Mouse (Mus musculus): ENCODE measurements around the gene Aqp2.
A peak's percentile ranks its signal among the peaks of the same experiment; 100 is the strongest.

Aqp2 gene

DNA sequence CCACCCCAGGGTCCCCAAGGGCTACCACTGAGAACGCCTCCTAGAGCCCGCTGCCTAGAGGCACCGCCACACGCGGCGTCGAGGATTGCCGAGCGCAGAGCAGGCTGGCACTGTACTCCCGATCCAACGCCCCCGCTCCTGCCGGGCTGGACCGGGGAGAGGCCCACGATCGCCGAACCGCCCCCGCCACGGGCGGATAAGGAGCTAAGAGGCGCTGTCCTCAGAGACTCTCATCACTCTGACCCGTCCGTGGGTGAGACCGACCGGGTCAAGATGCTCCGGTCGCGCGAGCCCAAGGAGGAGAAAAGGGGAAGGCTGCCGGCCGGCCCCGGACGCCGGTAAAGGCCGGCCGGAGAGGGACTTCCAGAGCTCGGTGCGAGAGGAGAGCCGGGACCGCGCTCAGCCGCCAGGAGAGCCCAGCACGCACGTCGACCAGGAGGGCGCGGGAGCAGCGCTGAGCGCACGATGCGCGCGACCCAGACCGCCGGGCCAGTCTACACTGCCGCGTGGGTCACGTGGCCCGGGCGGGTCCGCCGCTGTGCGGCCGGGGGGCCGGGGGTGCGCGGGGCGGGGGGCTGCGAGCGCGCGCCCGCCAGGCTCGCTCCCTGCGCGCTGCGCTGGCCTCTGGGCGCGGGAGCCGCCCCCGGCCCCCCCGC, 11.7 kb downstream of the Aqp2 start, which contains the start of gene Aqp5:
Aqp5 (plus strand) TSS at position 354 of the 656 bp plus-strand sequence.
- DNase-seq (ENCODE audit: low read depth, low spot score) = no peak

DNA sequence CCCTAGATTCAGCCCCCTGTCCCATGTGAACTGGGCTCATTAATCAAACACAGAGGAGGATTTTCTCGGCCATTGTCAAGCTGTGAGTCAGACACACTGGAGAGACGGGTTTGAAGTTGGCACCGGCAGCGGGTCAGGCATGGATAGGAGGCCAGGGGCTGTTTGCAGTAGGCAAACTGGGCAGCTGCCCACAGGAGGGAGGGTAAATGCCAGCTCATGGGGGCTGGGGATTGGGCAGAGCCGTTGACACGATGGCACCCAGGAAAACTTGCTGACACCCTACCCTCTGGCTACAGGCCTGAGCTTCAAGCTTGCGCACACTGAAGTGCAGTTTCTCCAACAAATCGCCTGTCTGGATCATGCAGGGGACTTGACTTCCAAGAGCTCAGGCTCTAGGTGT, 13.3 kb downstream of the Aqp2 start:
- DNase-seq (ENCODE audit: low read depth, low spot score) = no peak

DNA sequence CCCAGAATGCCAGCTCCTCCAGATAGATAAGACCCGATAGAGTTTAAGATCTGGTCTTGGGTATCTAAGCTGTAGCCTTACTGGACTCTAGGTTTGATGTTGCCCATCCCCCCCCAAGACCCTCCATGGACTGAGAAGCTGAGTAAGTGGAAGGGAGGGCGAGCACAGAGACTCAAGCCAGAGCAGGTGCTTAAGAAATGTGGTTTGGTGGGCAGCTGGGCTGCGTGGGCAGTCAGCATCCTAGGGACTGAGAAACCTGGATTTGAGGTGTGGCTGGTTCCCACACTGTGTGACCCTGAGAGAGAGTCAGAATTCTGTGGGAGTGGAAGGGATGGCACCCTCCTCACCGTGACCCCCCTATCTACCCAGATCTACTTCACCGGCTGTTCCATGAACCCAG, 14.0 kb downstream of the Aqp2 start:
- no peak for DNase-seq (ENCODE audit: low read depth, low spot score)

DNA sequence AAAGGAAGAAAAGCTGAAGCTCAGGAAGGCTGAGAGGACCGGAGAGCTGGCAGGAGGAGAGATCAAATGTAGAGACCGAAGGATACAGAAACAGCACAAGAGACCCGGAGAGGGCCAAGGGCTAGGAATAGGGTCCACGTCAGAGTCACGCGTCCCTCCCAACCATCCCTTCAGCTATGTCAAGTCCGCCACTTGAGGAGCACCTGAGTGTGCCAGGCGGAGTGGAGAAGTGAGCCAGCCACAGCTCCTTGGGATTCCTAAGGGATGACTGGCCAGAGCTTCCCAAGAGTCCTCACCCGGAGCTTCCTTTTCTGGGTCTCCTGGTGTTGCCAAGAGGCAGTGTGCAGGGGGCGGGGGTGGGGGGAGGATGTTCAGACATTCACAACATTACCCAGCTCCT, 16.1 kb downstream of the Aqp2 start:
- no peak for DNase-seq (ENCODE audit: low read depth, low spot score)

DNA sequence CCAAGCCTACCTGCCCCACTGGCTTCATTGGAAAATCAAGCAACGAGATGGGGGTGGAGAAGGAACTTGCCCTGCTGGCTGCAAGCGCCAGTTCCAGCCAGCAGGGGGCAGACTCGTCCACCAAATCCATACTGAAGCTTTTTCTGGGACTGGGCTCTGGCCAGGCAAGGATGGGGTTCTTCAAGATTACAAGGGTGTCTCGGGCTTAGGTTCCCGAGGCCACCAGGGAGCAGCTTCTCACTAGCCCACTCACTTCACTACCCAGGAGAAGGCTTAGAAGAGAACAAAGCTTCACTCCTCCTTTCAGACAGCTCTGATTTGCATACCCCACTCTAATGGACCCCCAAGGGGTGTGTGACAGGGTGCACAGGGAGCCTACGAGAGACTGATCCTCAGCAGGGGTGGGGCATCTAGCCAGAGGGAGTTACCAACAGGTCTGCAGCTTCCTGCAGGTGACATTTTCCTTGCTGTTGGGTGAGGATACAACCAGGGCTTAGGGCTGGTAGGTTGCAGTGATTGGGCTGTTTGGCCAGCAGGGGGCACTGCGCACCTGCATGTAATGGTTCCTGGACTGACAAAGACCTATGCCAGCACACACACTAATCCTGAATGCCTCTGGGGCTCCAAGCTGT, 17.3 kb downstream of the Aqp2 start:
- DNase-seq (ENCODE audit: low read depth, low spot score) = peak; percentile 78

DNA sequence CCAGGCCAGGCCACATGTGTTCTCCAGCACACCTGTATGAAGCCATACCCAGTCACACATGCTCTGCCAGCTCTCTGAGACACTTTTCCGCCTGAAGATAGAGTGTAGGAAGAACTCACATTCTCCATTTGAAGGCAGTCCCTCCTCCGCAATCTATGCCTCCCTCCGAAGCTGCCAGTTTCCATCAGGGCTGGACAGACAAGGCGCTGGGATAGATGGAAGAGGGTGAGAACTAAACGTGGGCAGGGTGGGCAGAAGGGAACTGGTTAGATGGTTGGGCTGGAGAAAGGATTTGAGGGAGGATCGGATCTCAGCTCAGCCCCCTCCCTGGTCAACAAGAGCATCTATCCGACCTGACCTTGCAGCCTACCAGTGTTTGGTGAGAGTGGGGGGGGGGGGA, 18.0 kb downstream of the Aqp2 start:
- no peak for DNase-seq (ENCODE audit: low read depth, low spot score)

DNA sequence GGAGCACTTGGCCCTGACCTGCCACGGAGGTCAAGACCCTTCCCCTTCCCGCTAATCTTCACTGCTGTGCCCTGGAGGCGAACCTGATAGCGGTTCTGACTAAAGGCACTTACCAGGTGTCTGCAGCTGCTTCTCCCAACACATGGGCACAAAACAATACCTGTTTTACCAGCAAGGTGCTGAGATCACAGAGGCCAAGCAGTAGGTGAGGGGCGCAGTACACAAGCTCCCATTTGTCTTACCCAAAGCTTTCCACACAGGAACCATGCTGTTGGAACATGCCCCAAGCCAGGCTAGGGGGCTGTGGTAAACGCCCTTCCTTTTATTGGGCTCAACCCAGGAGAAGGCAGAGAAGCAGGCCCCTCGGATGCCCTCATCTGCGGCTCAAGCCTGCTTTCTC, 18.7 kb downstream of the Aqp2 start:
- no peak for DNase-seq (ENCODE audit: low read depth, low spot score)

DNA sequence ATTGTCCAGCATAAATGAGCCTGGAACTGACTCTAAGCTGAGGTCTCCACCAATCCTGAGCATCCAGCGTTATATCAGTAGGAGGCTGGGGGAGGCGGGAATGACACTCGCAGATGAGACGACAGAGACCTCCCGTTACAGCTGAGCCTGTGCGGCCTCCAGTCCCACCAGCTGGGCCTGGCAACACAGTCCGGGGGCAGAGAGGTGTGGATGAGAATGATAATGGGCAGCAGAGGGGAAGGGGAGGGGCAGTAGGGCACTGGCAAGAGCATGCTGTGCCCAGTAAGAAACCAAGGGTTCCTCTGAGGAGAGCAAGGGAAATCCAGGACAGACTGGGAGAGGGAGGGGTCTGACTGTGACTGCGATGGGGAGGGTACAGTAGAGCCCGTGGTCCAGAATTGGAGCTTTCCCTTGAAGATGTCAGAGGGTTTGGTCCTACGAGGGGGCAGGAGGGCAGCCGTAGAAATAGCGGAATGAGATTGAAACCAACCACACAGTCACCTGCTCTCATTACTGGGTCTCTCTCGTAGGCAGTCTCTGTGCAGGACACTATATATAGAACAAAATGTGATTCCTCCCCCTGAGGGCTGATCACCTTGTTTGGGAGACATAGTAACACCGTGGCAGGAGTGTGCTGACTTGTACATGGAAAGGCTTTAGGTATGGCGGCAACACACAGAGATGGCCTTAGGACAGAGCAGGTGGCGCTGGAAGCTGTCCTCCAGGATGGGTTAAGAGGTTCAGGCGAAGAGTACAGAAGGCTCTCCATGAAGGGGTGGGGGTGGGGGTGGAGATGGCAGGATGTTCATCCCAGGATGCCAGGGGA, 20.6 kb downstream of the Aqp2 start:
- DNase-seq (ENCODE audit: low read depth, low spot score) = no peak

DNA sequence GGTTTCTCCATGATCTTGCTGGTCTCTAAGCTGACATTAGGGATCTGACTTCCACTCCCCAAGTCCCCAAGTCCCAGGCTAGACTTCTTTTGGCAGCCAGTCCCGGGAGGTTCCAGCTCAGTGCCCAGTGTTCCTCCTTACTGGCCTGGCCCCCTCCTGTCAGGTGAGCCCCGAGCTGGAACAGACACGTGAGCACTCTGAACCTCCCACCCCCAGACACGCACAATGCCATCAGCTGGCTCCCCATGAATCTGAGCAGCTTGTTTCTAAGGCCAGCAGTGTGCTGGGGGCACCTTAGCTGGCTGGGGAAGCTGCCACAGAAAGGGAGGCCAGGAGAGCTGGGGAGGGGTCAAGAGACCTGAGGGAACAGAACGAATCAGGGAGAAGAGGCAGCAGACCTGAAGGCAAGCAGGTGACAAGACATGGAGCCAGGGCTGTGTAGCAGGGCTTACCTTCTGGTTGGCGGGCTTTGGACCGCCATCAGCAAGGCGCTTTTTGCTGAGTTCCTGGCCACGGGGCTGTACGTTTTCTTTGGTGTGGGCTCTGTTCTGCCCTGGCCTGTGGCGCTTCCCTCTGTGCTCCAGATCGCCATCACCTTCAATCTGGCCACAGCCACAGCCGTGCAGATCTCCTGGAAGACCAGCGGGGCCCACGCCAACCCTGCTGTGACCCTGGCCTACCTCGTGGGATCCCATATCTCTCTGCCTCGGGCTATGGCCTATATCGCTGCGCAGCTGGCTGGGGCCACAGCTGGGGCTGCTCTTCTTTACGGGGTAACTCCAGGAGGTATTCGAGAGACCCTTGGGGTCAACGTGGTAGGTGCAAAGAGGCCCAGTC, 22.3 kb downstream of the Aqp2 start, which contains the start of gene Aqp6:
Aqp6 (plus strand) TSS at position 415 of the 837 bp plus-strand sequence.
- DNase-seq (ENCODE audit: low read depth, low spot score) = no peak

DNA sequence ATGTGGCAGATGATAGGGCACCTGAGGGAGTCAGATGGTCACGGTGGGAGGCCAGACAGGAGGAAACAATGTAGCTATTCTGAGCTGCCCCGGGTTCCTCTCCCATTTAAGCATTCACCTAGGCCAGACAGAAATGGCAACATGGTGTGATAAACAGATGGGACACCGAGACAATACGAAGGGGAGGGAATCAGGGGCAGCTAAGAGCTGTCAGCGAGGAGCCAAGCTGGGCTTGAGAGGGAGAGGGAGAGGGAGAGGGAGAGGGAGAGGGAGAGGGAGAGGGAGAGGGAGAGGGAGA, 22.9 kb downstream of the Aqp2 start:
- DNase-seq (ENCODE audit: low read depth, low spot score) = no peak

DNA sequence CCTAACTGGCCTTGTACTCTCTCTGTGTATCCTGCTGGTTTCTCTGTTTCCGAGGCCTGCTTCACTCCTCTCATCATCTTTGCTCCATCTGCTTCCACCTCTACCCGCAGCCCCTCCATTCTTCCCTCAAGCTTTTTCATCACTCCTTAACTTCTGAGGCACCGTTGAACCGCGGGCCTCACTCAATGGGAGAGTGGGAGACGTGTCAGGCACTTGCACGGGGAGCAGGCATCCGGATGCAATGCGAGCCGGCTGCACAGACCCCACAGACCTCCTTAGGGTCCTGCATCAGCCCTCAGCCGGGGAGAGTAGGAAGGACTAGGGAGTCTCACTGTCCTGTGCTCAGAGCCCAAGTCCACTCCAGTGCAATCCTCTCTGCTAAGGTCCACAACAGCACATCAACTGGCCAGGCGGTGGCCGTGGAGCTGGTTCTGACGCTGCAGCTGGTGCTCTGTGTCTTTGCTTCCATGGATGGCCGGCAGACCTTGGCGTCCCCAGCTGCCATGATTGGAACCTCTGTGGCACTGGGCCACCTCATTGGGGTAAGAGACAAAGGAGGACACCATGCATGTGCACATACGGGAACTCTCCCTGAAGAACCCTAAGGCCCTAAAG, 23.5 kb downstream of the Aqp2 start:
- DNase-seq (ENCODE audit: low read depth, low spot score) = no peak

DNA sequence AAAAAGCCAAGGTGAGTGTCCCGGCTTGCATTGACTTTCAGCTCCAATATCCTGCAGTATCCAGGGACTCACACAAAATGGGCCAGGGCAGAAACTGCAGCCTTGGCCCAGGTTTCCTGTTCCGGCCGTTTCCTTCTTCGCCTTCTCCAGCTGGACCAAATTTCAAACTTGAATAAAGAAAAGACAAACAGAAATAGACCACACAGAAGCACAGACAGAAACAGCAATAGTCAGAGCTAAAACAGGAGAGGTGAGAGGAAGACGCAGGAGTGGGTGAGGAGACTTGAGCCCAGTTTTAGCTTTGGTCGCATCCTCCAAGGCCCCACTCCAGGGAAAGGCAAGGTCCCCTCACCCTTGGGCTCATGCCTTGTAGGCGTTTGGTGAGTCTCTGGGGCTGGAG, 24.4 kb downstream of the Aqp2 start:
- no peak for DNase-seq (ENCODE audit: low read depth, low spot score)

DNA sequence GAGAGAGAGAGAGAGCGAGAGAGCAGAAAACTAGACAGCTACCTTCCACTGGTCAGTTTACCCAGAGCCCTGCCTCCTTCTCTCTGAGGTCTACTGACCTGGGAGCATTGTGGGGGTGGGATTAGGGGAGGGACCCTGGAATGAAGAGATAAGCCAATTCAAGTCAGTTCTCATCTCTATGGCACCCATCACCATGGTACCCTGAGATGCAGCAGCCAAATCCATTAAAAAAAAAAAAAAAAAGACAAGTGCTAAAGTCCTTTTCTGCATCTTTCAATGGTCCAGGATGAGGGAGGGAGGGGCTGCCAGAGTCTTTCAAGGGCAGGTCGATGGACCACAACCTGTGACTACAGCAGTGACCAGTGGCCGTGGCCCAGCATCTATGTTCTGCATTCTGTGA, 26.7 kb downstream of the Aqp2 start:
- no peak for DNase-seq (ENCODE audit: low read depth, low spot score)

DNA sequence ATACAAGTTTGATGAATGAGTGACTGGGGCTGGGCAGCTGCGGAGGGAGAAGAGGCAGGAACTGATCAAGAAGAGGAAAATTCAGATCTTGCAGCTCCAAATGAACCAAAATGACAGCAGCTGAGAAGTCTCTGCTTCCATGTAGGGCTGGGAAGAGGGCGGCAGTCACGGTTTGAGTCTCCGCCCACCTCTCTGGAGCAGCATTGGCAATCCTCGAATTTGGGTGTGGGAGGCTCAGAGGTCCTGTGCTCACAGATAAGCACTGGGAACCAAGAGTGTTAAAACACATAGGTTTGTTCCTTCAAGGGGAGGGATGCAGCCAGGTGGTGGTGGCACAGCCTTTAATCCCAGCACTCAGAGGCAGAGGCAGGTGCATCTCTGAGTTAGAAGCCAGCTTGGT, 27.7 kb downstream of the Aqp2 start:
- DNase-seq (ENCODE audit: low read depth, low spot score) = no peak

DNA sequence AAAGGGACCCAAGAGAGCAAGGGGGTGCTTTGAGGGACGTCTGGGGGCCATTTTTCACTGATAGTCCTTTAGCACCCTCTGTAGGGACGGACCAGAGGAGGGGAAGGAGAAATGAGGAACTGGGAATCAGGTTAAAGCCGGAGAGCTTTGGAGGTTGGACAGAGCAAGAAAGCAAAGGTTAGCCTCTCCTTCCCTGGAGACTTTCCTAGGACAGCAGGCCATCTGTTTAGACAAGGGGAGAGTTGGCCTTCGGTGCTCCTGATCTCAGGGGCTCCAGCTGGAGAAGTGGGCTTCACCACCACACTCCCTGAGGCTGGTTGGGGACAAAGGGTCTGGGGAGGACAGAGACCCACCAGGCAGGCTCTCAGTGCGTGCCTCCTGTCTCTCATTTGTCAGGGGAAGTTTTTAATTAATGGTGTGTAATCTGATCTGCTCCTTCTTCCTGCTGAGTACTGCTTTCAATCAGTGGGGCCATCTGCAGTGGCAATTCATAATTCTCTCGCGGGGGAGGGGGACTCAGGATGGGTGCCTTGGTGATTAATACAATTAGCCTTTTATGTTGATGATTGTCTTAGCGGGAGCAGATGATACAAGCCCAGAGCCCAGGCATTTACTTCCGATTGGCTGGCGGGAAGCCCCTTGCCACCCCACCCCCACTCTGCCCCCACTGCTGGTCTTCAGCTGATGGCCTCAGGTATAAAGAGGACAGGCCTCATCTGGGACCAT, 28.7 kb downstream of the Aqp2 start:
- peak; percentile 75 for DNase-seq (ENCODE audit: low read depth, low spot score)

DNA sequence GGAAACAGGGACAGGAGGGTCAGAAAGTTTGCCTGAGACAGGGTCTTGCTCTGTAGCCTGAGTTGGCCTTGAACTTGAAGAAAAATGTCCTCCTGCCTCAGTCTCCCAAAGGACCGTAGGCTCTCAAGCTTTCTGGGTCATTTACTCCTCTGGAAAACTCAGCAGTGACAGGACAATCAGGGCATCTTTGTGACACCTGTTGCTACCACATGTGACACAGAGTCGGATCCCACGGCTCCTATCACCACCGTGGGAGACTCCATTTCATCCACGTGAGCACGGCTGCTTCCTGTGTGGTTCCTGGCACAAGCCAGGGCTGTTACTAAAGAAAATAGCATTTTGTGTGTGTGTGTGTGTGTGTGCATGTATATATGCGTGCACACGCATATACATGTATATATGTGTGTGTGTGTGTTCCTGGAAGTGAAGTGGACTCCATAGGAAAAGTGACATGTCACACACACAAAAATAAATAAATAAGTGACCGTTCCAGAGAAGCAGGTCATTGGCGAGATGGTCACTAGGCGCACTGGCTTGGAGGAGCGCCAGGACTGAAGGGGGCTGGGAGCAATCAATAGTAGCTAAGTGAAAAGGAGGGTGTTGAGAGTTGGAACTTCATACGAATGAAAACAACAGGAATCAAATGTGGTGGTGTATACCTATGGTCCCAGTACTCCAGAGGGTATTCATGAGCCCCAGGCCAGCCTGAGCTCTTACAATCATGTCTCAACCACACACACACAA, 29.7 kb downstream of the Aqp2 start:
- DNase-seq (ENCODE audit: low read depth, low spot score) = no peak

DNA sequence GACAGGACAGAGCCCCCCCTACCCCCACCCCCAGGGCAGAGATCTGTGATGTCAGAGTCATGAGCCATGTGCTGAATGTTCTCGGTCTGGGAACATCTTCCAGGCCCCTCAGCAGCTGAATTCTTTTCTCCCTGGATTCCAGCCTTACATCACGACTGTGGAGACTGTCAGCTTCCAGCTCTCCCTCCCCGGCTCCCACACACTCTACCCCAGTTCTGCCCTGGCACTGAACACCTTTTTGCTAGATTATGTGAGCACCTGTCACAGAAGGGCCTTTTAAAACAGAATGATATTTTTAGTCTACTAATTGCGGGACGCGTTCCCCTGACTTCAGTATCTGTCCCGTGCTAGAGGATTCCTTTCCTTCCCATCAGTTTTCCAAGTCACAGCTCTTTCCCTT, 32.7 kb downstream of the Aqp2 start:
- DNase-seq (ENCODE audit: low read depth, low spot score) = no peak

DNA sequence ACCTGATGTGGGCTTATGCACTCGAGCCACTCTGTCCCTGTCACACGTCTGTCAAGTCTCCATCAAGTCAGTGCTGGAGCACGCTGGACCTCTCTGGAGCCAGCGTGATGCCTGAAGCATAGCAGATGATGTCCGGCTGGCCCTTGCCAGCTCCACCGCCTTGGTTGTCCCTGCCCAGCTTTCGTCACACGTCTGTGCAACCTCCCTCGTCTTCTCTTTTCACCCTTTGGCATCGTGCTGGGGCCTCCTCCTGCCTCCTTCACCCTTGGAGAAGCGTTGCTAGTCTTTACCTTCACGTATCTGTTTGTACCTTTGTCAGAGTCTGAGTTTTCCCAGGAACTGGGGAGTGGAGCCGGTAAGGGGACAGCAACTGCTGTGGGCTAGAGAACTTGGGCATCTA, 35.4 kb downstream of the Aqp2 start:
- DNase-seq (ENCODE audit: low read depth, low spot score) = no peak

DNA sequence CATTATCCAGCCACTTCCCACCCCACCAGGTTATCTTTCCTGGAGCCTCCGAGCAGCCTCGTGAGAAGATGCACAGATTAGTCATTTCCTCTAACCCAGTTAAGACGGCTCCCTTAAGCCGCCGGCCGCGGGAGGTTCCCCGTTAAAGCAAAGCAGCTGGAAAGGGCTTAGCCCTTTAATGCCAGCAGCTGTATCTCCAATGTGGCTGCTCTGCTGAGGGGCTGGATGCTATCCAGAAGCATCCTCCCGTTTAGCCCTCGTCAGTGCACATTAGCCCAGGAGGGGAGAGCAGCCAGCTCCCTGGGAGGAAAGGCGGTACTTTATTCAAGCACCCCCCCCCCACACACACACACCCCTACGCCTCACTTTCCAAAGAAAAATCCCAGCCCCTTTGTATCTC, 35.9 kb downstream of the Aqp2 start:
- peak; percentile 54 for DNase-seq (ENCODE audit: low read depth, low spot score)

DNA sequence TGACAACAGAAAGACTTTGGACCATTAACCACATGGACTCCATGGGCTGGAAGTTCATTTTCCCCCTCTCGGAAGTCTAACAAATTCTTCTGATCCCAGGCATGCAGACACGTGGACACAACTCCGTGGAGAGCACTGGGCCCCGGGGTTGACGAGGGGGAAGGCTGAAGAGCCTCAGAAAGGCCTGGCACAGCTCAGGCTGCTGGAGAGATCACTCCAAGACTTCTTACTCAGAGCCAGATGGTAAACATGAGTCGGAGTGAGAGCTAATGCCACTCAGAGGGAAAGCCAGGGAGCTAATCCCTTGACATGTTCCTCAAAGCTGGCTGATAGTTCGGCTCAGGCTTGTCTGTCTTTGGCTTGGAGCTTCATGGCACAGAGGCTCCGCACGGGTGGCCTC, 36.4 kb downstream of the Aqp2 start:
- DNase-seq (ENCODE audit: low read depth, low spot score) = peak; percentile 71

All from retina, postnatal 7 days (tissue).